Mouse (Mus musculus): ENCODE results near the gene Yod1.

Gene Yod1

DNA sequence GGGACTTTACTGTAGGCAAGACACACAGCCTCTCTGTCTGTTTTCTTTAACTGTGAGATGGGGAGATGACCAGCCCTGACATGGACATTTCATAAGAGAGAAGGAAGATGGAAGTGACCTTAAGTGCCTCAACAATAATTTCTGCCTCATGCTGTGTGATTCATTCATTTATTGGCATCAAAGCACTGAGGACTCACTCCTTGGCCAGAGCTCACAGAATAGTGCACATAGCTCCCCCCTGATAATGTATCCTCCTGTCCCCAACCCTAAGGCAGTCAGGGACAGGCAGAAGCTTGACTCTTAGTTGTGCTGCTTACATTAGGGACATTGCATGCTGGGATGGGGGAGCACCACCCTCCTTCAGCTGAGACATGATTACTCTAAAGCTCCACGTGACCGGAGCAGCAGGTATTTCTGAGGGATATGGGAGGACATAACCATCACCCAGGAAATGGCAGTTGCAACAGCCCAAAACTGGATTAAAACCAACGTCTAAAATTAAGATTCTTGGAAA, 53.9 kb downstream of the Yod1 start:
- no peak for DNase-seq

Measured in embryo, embryonic 11 days (tissue).